Mouse (Mus musculus): ENCODE results near the gene 4930438A08Rik.

DNA sequence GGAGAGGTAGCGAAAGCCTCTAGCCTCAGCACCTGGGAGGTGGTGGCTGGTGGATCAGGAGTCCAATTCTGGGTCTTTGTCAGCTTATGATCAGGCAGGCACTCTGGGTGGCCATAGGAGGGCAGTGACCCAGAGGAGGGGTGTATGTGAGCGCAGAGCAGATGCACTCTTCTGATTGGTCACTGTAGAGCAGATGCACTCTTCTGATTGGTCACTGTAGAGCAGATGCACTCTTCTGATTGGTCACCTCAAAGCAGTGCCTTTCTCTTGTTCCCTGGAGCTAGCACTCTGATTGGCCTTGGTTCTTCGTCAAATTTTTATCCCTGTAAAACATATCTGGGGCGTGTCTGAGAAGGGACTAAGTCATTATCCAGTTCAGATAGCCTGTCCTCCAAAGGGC, 18.2 kb downstream of the 4930438A08Rik start:
- TF ChIP-seq POLR2A (IDR thresholded peaks at IDR 0.05; ENCODE audit: insufficient read length, low read depth) (no peak), MYOG (IDR thresholded peaks at IDR 0.05; ENCODE audit: control insufficient read depth in 1 of 3, insufficient read depth in 1 of 3, insufficient read length in 2 of 3, low read depth in 2 of 3) (no peak), CEBPB (IDR thresholded peaks at IDR 0.05; ENCODE audit: insufficient read depth, poor library complexity, severe bottlenecking) (no peak), USF1 (IDR thresholded peaks at IDR 0.05; ENCODE audit: low read depth) (no peak), POLR2AphosphoS2 (IDR thresholded peaks at IDR 0.05; ENCODE audit: insufficient read length, low read depth) (no peak), MAX (IDR thresholded peaks at IDR 0.05; ENCODE audit: low read depth) (no peak), TCF12 (IDR thresholded peaks at IDR 0.05; ENCODE audit: insufficient read depth, poor library complexity, severe bottlenecking) (no peak), MYOD1 (IDR thresholded peaks at IDR 0.05; ENCODE audit: control insufficient read depth in 1 of 3, insufficient read length in 2 of 3, low read depth in 2 of 3) (no peak), E2F4 (IDR thresholded peaks at IDR 0.05; ENCODE audit: insufficient read depth) (no peak), REST (IDR thresholded peaks at IDR 0.05; ENCODE audit: insufficient read depth, insufficient read length) (no peak)

All from myocyte (in vitro differentiated cells).